Mouse (Mus musculus): ENCODE results near the gene Foxi2. TPM values are rescaled to one million over a fixed set of nuclear protein-coding genes. Genes with fewer than 3 reads are reported as not detected.

The Foxi2 gene
- not detected in 2 replicates for polyA plus RNA-seq (2012)

DNA sequence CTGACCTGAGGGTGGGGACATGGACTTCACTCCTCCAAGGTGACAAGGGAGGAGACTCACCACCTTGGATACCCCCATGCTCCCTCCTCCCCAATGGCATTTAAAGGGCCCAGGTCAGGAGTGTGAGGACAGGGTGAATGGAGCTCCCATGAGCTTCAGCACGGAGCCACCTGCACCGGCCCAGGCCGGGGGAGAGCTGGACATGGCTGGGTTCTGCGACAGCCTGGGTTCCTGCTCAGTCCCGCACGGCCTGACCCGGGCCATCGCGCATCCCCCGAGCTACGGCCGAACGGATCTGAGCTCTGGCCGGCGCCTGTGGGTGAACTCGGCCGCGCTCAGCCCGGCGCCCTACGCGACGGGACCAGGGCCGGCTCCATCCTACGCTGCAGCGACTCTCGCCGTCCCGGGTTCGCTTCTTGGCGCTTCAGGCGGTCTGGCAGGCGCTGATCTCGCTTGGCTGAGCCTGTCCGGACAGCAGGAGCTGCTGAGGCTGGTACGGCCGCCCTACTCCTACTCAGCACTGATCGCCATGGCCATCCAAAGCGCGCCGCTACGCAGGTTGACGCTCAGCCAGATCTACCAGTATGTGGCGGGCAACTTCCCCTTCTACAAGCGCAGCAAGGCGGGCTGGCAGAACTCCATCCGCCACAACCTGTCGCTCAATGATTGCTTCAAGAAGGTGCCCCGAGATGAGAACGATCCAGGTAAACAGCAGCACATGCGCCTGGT is at the start of gene Foxi2:
Gene Foxi2 (plus strand): TSS at position 72 of the 729 bp plus-strand sequence.

Other genes with a start within 250 kb of the Foxi2 start
- not detected in 2 replicates for gene Nps, start 151.6 kb upstream of the Foxi2 start, polyA plus RNA-seq (2012)
- not detected in 2 replicates for gene Clrn3, start 118.3 kb downstream of the Foxi2 start, polyA plus RNA-seq (2012)
- 22.1 and 31.6 TPM in 2 replicates for gene Ptpre, start 127.2 kb downstream of the Foxi2 start, polyA plus RNA-seq (2012)